Mouse (Mus musculus) kidney, adult 2 months (tissue): ENCODE results near the gene Osbpl2.

Experiments
- CTCF ChIP-seq: fragments of 200-500 bp; conservative IDR thresholded peaks from 2 replicates; pipeline ENCODE4 v1.5.1; 2011; ENCODE audit warnings: low read depth, mild to moderate bottlenecking, control low read depth, low read length, moderate library complexity, mixed read lengths; ENCODE audit not compliant: insufficient read depth, insufficient read length
- POLR2A ChIP-seq: fragments of 200-500 bp; IDR thresholded peaks from one replicate; pipeline ENCODE4 v1.6.1; 2011; ENCODE audit warnings: low read depth, low read length, control low read depth

DNA sequence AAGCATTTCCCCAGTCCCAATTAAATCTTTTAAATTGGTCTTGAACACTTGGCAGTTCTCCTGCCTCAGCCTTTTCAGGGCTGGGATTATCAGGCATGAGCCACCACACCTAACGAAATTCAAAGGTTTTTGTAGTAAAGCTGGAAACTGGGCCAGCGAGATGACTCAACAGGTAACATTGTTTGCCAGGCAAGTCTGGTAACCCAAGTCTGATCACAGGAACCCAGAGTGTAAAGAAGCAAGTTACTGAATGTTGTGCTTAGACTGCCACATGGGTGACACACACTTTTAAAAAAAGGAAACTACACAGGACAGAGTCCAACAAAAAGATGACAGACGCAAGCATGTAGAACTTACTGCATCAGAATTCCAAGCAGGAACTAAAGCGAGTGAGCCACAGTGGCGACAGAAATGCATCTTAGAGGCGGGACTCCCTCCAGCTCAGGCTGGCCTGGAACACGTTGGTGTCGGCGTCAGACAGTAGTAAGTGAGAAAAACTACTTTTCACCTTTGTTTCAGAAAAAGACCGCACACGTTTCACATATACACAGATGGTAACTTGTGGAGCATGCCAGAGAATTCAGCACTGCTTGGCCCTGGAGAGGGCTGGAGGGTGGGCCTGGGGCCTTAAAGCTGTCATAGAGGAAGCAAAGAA, 51.2 kb downstream of the Osbpl2 start:
- TF ChIP-seq CTCF = no peak
- TF ChIP-seq POLR2A = no peak
